Comparison of ENCODE assay signal across 35 mouse cellular contexts in genomic region chr13:14327252-14327651, GRCm38 (mm10).
"Had no signal": no experiment of that assay in that cellular context is flagged by ENCODE, and none has a peak within 500 bp of the region (broad histone marks: within the 10 kb centered on the region; RNA-seq: fewer than 3 reads in every experiment).

No protein-coding gene starts in this region.

- H3K9ac ChIP-seq: heart, embryonic 12.5 days; heart, embryonic 13.5 days; heart, embryonic 15.5 days; hindbrain, embryonic 12.5 days; hindbrain, embryonic 13.5 days; hindbrain, embryonic 14.5 days; hindbrain, embryonic 15.5 days; intestine, embryonic 15.5 days; kidney, embryonic 15.5 days had no signal

- H3K4me2 ChIP-seq: heart, embryonic 11.5 days; heart, embryonic 12.5 days; heart, embryonic 13.5 days; heart, embryonic 15.5 days; hindbrain, embryonic 12.5 days; hindbrain, embryonic 13.5 days; hindbrain, embryonic 14.5 days; hindbrain, embryonic 15.5 days; intestine, embryonic 15.5 days; kidney, embryonic 15.5 days had no signal

- ATAC-seq: hindbrain, embryonic 16.5 days; hindbrain, postnatal 0 days; inflammation-experienced regulatory T-cells, adult 6 months; intestine, embryonic 15.5 days; intestine, embryonic 16.5 days; intestine, postnatal 0 days had no signal

- H3K36me3 ChIP-seq: heart, embryonic 10.5 days; heart, embryonic 12.5 days; heart, embryonic 13.5 days; heart, embryonic 15.5 days; hindbrain, embryonic 10.5 days; hindbrain, embryonic 12.5 days; intestine, embryonic 15.5 days; kidney, embryonic 15.5 days had no signal

- DNase-seq: heart, postnatal 10 days; heart, postnatal 14 days; heart, postnatal 36 days; heart, postnatal 4 days; kidney, adult 11 months; kidney, adult 18-20 months; kidney, adult 2 months; kidney, adult 8-10 months; kidney, adult 9 months; kidney, postnatal 10 days; kidney, postnatal 14 days; kidney, postnatal 25 days; kidney, postnatal 36 days; kidney, postnatal 4 days; layer of hippocampus, adult 9-11 months; layer of hippocampus, postnatal 36 days had no signal

- H3K27ac ChIP-seq: heart, embryonic 10.5 days; heart, embryonic 13.5 days; heart, embryonic 15.5 days; hindbrain, embryonic 10.5 days; hindbrain, embryonic 12.5 days; hindbrain, embryonic 13.5 days; hindbrain, embryonic 14.5 days; hindbrain, embryonic 15.5 days; hindbrain, postnatal 0 days; intestine, embryonic 15.5 days; kidney, embryonic 15.5 days; kidney, postnatal 0 days; layer of hippocampus, adult 2 months had no signal

- H3K4me3 ChIP-seq: heart, embryonic 10.5 days; heart, embryonic 12.5 days; heart, embryonic 13.5 days; heart, embryonic 15.5 days; hindbrain, embryonic 10.5 days; hindbrain, embryonic 12.5 days; hindbrain, embryonic 13.5 days; hindbrain, embryonic 15.5 days; intestine, embryonic 15.5 days; kidney, embryonic 15.5 days; layer of hippocampus, adult 2 months had no signal

- H3K9me3 ChIP-seq: heart, embryonic 10.5 days; heart, embryonic 13.5 days; heart, embryonic 15.5 days; hindbrain, embryonic 10.5 days; hindbrain, embryonic 12.5 days; hindbrain, embryonic 15.5 days; intestine, embryonic 15.5 days; kidney, embryonic 15.5 days had no signal

- H3K4me1 ChIP-seq: heart, embryonic 10.5 days; heart, embryonic 12.5 days; heart, embryonic 13.5 days; heart, embryonic 15.5 days; hindbrain, embryonic 10.5 days; hindbrain, embryonic 12.5 days; hindbrain, embryonic 13.5 days; hindbrain, embryonic 15.5 days; intestine, embryonic 15.5 days; kidney, embryonic 15.5 days had no signal

- H3K27me3 ChIP-seq: heart, embryonic 12.5 days; heart, embryonic 13.5 days; heart, embryonic 15.5 days; hindbrain, embryonic 12.5 days; hindbrain, embryonic 13.5 days; hindbrain, embryonic 15.5 days; intestine, embryonic 15.5 days; kidney, embryonic 15.5 days had no signal
